Mouse (Mus musculus) forebrain, postnatal 0 days (tissue): ENCODE data around the gene Vmn1r54. TPM values are rescaled to one million over a fixed set of nuclear protein-coding genes. Genes with fewer than 3 reads are reported as not detected.

Experiments
- ATAC-seq: fragments of 200-750 bp; cut with Nextera tagmentation; 2 replicates; pipeline ENCODE4 v1.8.0; 2017; ENCODE audit warnings: mild to moderate bottlenecking, moderate library complexity
- DNase-seq: peaks from one replicate; pipeline ENCODE4 v3.0.0-alpha.2; 2015
- H3K27ac ChIP-seq: fragments of 300-500 bp; sonication (generic); 2 replicates; pipeline ENCODE4 v1.5.1; 2014; ENCODE audit warnings: low read depth, mild to moderate bottlenecking, antibody characterized with exemption, low read length, moderate library complexity, mixed read lengths
- H3K27me3 ChIP-seq: fragments of 300-500 bp; sonication (generic); 2 replicates; pipeline ENCODE4 v1.6.1; 2014; ENCODE audit warnings: mild to moderate bottlenecking, low read length, mixed read lengths; ENCODE audit not compliant: insufficient read depth
- H3K36me3 ChIP-seq: fragments of 300-500 bp; sonication (generic); 2 replicates; pipeline ENCODE4 v1.6.1; 2014; ENCODE audit warnings: mild to moderate bottlenecking, moderate library complexity; ENCODE audit not compliant: insufficient read depth
- H3K4me1 ChIP-seq: fragments of 300-500 bp; sonication (generic); 2 replicates; pipeline ENCODE4 v1.6.1; 2014; ENCODE audit warnings: antibody characterized with exemption; ENCODE audit not compliant: insufficient read depth
- H3K4me2 ChIP-seq: fragments of 300-500 bp; sonication (generic); 2 replicates; pipeline ENCODE4 v1.6.1; 2014; ENCODE audit warnings: low read depth, mild to moderate bottlenecking, moderate library complexity
- H3K4me3 ChIP-seq: fragments of 300-500 bp; sonication (generic); 2 replicates; pipeline ENCODE4 v1.5.1; 2014; ENCODE audit warnings: low read depth, low read length, mixed read lengths
- H3K9ac ChIP-seq: fragments of 300-500 bp; sonication (generic); 2 replicates; pipeline ENCODE4 v1.6.1; 2014; ENCODE audit warnings: mild to moderate bottlenecking
- H3K9me3 ChIP-seq: fragments of 300-500 bp; sonication (generic); 2 replicates; pipeline ENCODE4 v1.6.1; 2016; ENCODE audit warnings: low read length
- CTCF ChIP-seq: sonication (generic); IDR thresholded peaks from 2 replicates; pipeline ENCODE4 v1.5.1; 2016; ENCODE audit warnings: antibody characterized with exemption, control low read depth, low read depth
- WGBS: fragments of 180-500 bp; shearing (Covaris S2); extraction: QIAGEN DNeasy Blood & Tissue Kit; methylation state at CpG from one replicate; pipeline ENCODE4 v1.1.7; 2014; 5-methylcytosine and 5-hydroxymethylcytosine counted together
- polyA plus RNA-seq: library from polyadenylated mRNA; unstranded; fragments of >200 nt; fragmentation: Nextera tagmentation; extraction: Ambion mirVana; gene quantifications from 2 replicates; pipeline ENCODE4 v1.2.1, GENCODE M21; 2015
- total RNA-seq: library from RNA; depleted of rRNA; stranded (reverse); fragments of >200 nt; gene quantifications from 2 replicates; pipeline ENCODE4 v1.2.3, GENCODE M21; 2014; rRNA removed

Gene Vmn1r54
- total and polyA plus RNA-seq, 2 experiments from 2014 or later: not detected

- 75% methylated on average over 7 of the region's 7 CpGs for WGBS
- Histone ChIP-seq H3K27me3 (no peaks in the 10 kb centered on the region), H3K4me2 (no peak overlapping the region), H3K27ac (no peak overlapping the region), H3K9me3 (no peaks in the 10 kb centered on the region), H3K9ac (no peak overlapping the region), H3K4me1 (no peaks in the 10 kb centered on the region), H3K4me3 (no peak overlapping the region), H3K36me3 (no peaks in the 10 kb centered on the region)
- ATAC-seq: peak; percentile 38; the same call in 1 of the 2 replicates
- DNase-seq: peak; percentile 6
- no peak for TF ChIP-seq CTCF
Observed at GRCm38 (mm10) chr6:90319475-90320191, 73.5 kb downstream of the Vmn1r54 start.

- 84% methylated on average over 5 of the region's 5 CpGs for WGBS
- no peak for TF ChIP-seq CTCF
- Histone ChIP-seq H3K4me3 (no peak overlapping the region), H3K4me1 (no peaks in the 10 kb centered on the region), H3K4me2 (no peak overlapping the region), H3K27ac (no peak overlapping the region), H3K36me3 (no peaks in the 10 kb centered on the region), H3K27me3 (no peaks in the 10 kb centered on the region), H3K9ac (no peak overlapping the region), H3K9me3 (no peaks in the 10 kb centered on the region)
- ATAC-seq (no peak), DNase-seq (no peak)
Observed at GRCm38 (mm10) chr6:90320429-90320828, 74.3 kb downstream of the Vmn1r54 start.

Other genes with a start within 250 kb of the Vmn1r54 start
- not detected in 2 replicates for gene Vmn1r47, start 230.2 kb upstream of the Vmn1r54 start, total RNA-seq
- gene Vmn1r47, start 230.2 kb upstream of the Vmn1r54 start, polyA plus RNA-seq: not detected in 2 replicates
- not detected in 2 replicates for gene Vmn1r48, start 209.5 kb upstream of the Vmn1r54 start, total RNA-seq
- not detected in 2 replicates for gene Vmn1r48, start 209.5 kb upstream of the Vmn1r54 start, polyA plus RNA-seq
- gene Vmn1r49, start 167.8 kb upstream of the Vmn1r54 start, total RNA-seq: not detected in 2 replicates
- gene Vmn1r49, start 167.8 kb upstream of the Vmn1r54 start, polyA plus RNA-seq: not detected in 2 replicates
- not detected in 2 replicates for gene Vmn1r50, start 144.9 kb upstream of the Vmn1r54 start, total RNA-seq
- not detected in 2 replicates for gene Vmn1r50, start 144.9 kb upstream of the Vmn1r54 start, polyA plus RNA-seq
- not detected in 2 replicates for gene Vmn1r51, start 123.7 kb upstream of the Vmn1r54 start, total RNA-seq
- gene Vmn1r51, start 123.7 kb upstream of the Vmn1r54 start, polyA plus RNA-seq: not detected in 2 replicates
- gene Vmn1r52, start 71.5 kb upstream of the Vmn1r54 start, total RNA-seq: not detected in 2 replicates
- gene Vmn1r52, start 71.5 kb upstream of the Vmn1r54 start, polyA plus RNA-seq: not detected in 2 replicates
- not detected in 2 replicates for gene V1ra8, start 43.5 kb upstream of the Vmn1r54 start, total RNA-seq
- gene V1ra8, start 43.5 kb upstream of the Vmn1r54 start, polyA plus RNA-seq: not detected in 2 replicates
- gene Vmn1r53, start 21.9 kb upstream of the Vmn1r54 start, total RNA-seq: not detected in 2 replicates
- not detected in 2 replicates for gene Vmn1r53, start 21.9 kb upstream of the Vmn1r54 start, polyA plus RNA-seq
- gene BC048671, start 54.9 kb downstream of the Vmn1r54 start, total RNA-seq: not detected in 2 replicates
- gene BC048671, start 54.9 kb downstream of the Vmn1r54 start, polyA plus RNA-seq: not detected in 2 replicates
- not detected in 2 replicates for gene Chst13, start 78.9 kb downstream of the Vmn1r54 start, total RNA-seq
- gene Chst13, start 78.9 kb downstream of the Vmn1r54 start, polyA plus RNA-seq: not detected in 2 replicates
- not detected in 2 replicates for gene Uroc1, start 87.0 kb downstream of the Vmn1r54 start, total RNA-seq
- gene Uroc1, start 87.0 kb downstream of the Vmn1r54 start, polyA plus RNA-seq: not detected in 2 replicates
- gene Zxdc, start 123.2 kb downstream of the Vmn1r54 start, total RNA-seq: 29.0 and 33.6 TPM in 2 replicates
- 6.0 and 7.7 TPM in 2 replicates for gene Zxdc, start 123.2 kb downstream of the Vmn1r54 start, polyA plus RNA-seq
- gene Cfap100, start 182.5 kb downstream of the Vmn1r54 start, total RNA-seq: 3.4 and 6.5 TPM in 2 replicates
- gene Cfap100, start 182.5 kb downstream of the Vmn1r54 start, polyA plus RNA-seq: 4.0 and 4.9 TPM in 2 replicates
- gene Klf15, start 216.3 kb downstream of the Vmn1r54 start, total RNA-seq: 16.6 and 24.6 TPM in 2 replicates
- 16.2 and 17.5 TPM in 2 replicates for gene Klf15, start 216.3 kb downstream of the Vmn1r54 start, polyA plus RNA-seq
- gene Aldh1l1, start 240.1 kb downstream of the Vmn1r54 start, total RNA-seq: 70.2 and 71.3 TPM in 2 replicates
- 54.2 and 67.8 TPM in 2 replicates for gene Aldh1l1, start 240.1 kb downstream of the Vmn1r54 start, polyA plus RNA-seq